In the genomic region with DNA sequence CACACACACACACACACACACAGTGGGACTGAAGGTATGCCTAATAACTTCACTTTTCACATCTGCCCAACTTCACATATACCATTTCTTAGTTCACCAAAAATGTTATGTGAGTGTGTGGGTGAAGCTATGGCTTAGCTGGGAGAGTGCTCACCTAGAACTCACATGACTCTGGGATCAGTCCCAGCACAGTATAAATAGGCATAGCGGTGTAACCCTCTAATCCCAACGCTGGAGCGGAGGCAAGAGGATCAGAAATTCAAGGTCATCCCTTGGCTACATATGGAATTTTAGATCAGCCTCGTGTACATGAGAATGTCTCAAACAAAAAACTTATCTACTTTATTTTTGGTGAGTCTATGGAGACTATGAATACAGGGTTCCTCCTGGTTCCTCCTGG, we compare ENCODE assay signal across 18 mouse cellular contexts.
DNase-seq lines count a peak whose midpoint lies in the region; ATAC-seq and TF ChIP-seq lines count a peak whose summit lies in the region.
"Had no signal": no experiment of that assay in that cellular context is flagged by ENCODE, and none has a peak within 500 bp of the region (broad histone marks: within the 10 kb centered on the region; RNA-seq: fewer than 3 reads in every experiment).

No protein-coding gene starts in this region.

- no peak overlapping the region for H3K9ac ChIP-seq in liver, adult 2 months (ENCODE audit: low read depth, low read length)
- H3K9ac ChIP-seq in liver, embryonic 12.5 days = no peak overlapping the region
- H3K9ac ChIP-seq in heart, embryonic 13.5 days = no peak overlapping the region
- H3K9ac ChIP-seq: embryonic facial prominence, embryonic 15.5 days; hindbrain, embryonic 15.5 days; intestine, embryonic 15.5 days; limb, embryonic 13.5 days; stomach, embryonic 15.5 days had no signal

- no peak for ATAC-seq in liver, embryonic 12.5 days
- ATAC-seq in heart, embryonic 13.5 days (ENCODE audit: extremely low read depth, insufficient number of reproducible peaks, low FRiP score, low TSS enrichment) = no peak
- ATAC-seq: CD4-positive, CD25-positive, alpha-beta regulatory T cell, adult 4 months; forebrain, embryonic 16.5 days; intestine, embryonic 15.5 days had no signal

- TF ChIP-seq CTCF in gastrocnemius, adult 2 months (IDR thresholded peaks at IDR 0.05) = no peak
- TF ChIP-seq CTCF in liver, adult 2 months (IDR thresholded peaks at IDR 0.05; ENCODE audit: low read depth, low read length) = no peak

- no peak overlapping the region; the same call in 1 of the 2 replicates for H3K4me3 ChIP-seq in gastrocnemius, adult 2 months
- H3K4me3 ChIP-seq in liver, adult 2 months (ENCODE audit: insufficient read depth, low read depth, low read length) = no peak overlapping the region
- H3K4me3 ChIP-seq in liver, embryonic 12.5 days = no peak overlapping the region
- H3K4me3 ChIP-seq in heart, embryonic 13.5 days = no peak overlapping the region
- no peak overlapping the region for H3K4me3 ChIP-seq in myocyte
- H3K4me3 ChIP-seq: embryonic facial prominence, embryonic 15.5 days; hindbrain, embryonic 15.5 days; intestine, embryonic 15.5 days; limb, embryonic 13.5 days; stomach, embryonic 15.5 days had no signal

- H3K4me1 ChIP-seq in liver, adult 2 months (ENCODE audit: control insufficient read depth, insufficient read depth, low read length) = peaks cover 34% of the 10 kb centered on the region
- peaks cover 26% of the 10 kb centered on the region for H3K4me1 ChIP-seq in liver, embryonic 12.5 days
- H3K4me1 ChIP-seq in heart, embryonic 13.5 days = peaks cover 69% of the 10 kb centered on the region
- H3K4me1 ChIP-seq: limb, embryonic 13.5 days had no signal

- no peak for TF ChIP-seq POLR2A in liver, adult 2 months (IDR thresholded peaks at IDR 0.05; ENCODE audit: extremely low read depth, insufficient read depth, low read length)
- no peak for TF ChIP-seq POLR2A in myocyte (IDR thresholded peaks at IDR 0.05; ENCODE audit: insufficient read length, low read depth)

- H3ac ChIP-seq in myocyte (ENCODE audit: control insufficient read depth, insufficient read length) = no peak overlapping the region

- intact Hi-C loops in gastrocnemius, adult 2 months (cut with DNase I) = loop anchor here (1.0 kb wide), 1 partner anchor 36 kb away; no protein-coding TSS in a partner anchor
- intact Hi-C loops in gastrocnemius, postnatal 36 days (cut with DNase I) = loop anchor here (5.0 kb wide), 1 partner anchor 36 kb away; no protein-coding TSS in a partner anchor
- intact Hi-C loops in left cerebral cortex, postnatal 36 days (cut with DNase I) = no loop called here
- intact Hi-C loops in left cerebral cortex, postnatal 14 days (cut with DNase I) = no loop called here

- 53% methylated on average over 4 of the region's 4 CpGs for WGBS in liver, adult 2 months
- WGBS in liver, embryonic 12.5 days (ENCODE audit: insufficient replicate concordance) = 74% methylated on average over 4 of the region's 4 CpGs
- WGBS in heart, embryonic 13.5 days = 49% methylated on average over 4 of the region's 4 CpGs

- peak; percentile 55 for DNase-seq in gastrocnemius, adult 2 months
- DNase-seq in gastrocnemius, postnatal 36 days = no peak
- DNase-seq in liver, adult 2 months (ENCODE audit: extremely low read depth, low read depth, low spot score) = no peak
- DNase-seq in left cerebral cortex, postnatal 36 days (ENCODE audit: low spot score in 2 of 2) = no peak
- no peak for DNase-seq in left cerebral cortex, postnatal 14 days (ENCODE audit: low spot score in 2 of 2)
- DNase-seq: thymus, adult 18-20 months; thymus, postnatal 4 days had no signal

- peaks cover 2% of the 10 kb centered on the region; the same call in 1 of the 2 replicates for H3K36me3 ChIP-seq in liver, adult 2 months (ENCODE audit: control insufficient read depth, insufficient read depth, low read length)
- no peaks in the 10 kb centered on the region for H3K36me3 ChIP-seq in liver, embryonic 12.5 days
- no peaks in the 10 kb centered on the region for H3K36me3 ChIP-seq in heart, embryonic 13.5 days
- H3K36me3 ChIP-seq in myocyte (ENCODE audit: control insufficient read depth, insufficient read depth) = no peaks in the 10 kb centered on the region
- H3K36me3 ChIP-seq: embryonic facial prominence, embryonic 15.5 days; hindbrain, embryonic 15.5 days; intestine, embryonic 15.5 days; limb, embryonic 13.5 days; stomach, embryonic 15.5 days had no signal

- H3K27ac ChIP-seq in gastrocnemius, adult 2 months = peak overlapping the region; percentile 92
- peak overlapping the region; percentile 100 for H3K27ac ChIP-seq in liver, adult 2 months (replicated peaks; ENCODE audit: insufficient read depth, low read depth, low read length)
- no peak overlapping the region for H3K27ac ChIP-seq in liver, embryonic 12.5 days
- peak overlapping the region; percentile 91 for H3K27ac ChIP-seq in heart, embryonic 13.5 days (replicated peaks)
- H3K27ac ChIP-seq: intestine, embryonic 15.5 days; limb, embryonic 13.5 days; stomach, embryonic 15.5 days had no signal

- no peak overlapping the region for H3K4me2 ChIP-seq in liver, embryonic 12.5 days
- no peak overlapping the region for H3K4me2 ChIP-seq in heart, embryonic 13.5 days
- peak overlapping the region; percentile 70 for H3K4me2 ChIP-seq in myocyte (ENCODE audit: low read depth)
- H3K4me2 ChIP-seq: limb, embryonic 13.5 days; stomach, embryonic 15.5 days had no signal

- no peaks in the 10 kb centered on the region for H3K27me3 ChIP-seq in liver, adult 2 months (ENCODE audit: control insufficient read depth, insufficient read depth, low read length)
- H3K27me3 ChIP-seq in liver, embryonic 12.5 days (replicated peaks) = no peaks in the 10 kb centered on the region
- H3K27me3 ChIP-seq in heart, embryonic 13.5 days (replicated peaks) = no peaks in the 10 kb centered on the region
- H3K27me3 ChIP-seq in myocyte (ENCODE audit: control insufficient read depth, insufficient read depth, insufficient read length) = no peaks in the 10 kb centered on the region
- H3K27me3 ChIP-seq: embryonic facial prominence, embryonic 15.5 days; hindbrain, embryonic 15.5 days; intestine, embryonic 15.5 days; limb, embryonic 13.5 days; Patski; stomach, embryonic 15.5 days had no signal

- H3K79me2 ChIP-seq in liver, adult 2 months (ENCODE audit: control insufficient read depth, insufficient read depth, low read length) = peaks cover 28% of the 10 kb centered on the region
- peaks cover 14% of the 10 kb centered on the region for H3K79me2 ChIP-seq in myocyte (ENCODE audit: control insufficient read depth, insufficient read depth)

- no peaks in the 10 kb centered on the region for H3K9me3 ChIP-seq in liver, embryonic 12.5 days (replicated peaks)
- no peaks in the 10 kb centered on the region for H3K9me3 ChIP-seq in heart, embryonic 13.5 days
- H3K9me3 ChIP-seq: embryonic facial prominence, embryonic 15.5 days; hindbrain, embryonic 15.5 days; intestine, embryonic 15.5 days; limb, embryonic 13.5 days; stomach, embryonic 15.5 days had no signal

TF ChIP-seq in myocyte, 11 proteins besides CTCF, POLR2A, EP300 and RAD21:
- no peak for TF ChIP-seq MYOG (IDR thresholded peaks at IDR 0.05; ENCODE audit: control insufficient read depth in 1 of 3, insufficient read depth in 1 of 3, insufficient read length in 2 of 3, low read depth in 2 of 3)
- no peak for TF ChIP-seq TCF3 (IDR thresholded peaks at IDR 0.05; ENCODE audit: insufficient read length, low read depth)
- TF ChIP-seq E2F4 (IDR thresholded peaks at IDR 0.05; ENCODE audit: insufficient read depth) = no peak
- TF ChIP-seq MAX (IDR thresholded peaks at IDR 0.05; ENCODE audit: low read depth) = no peak
- no peak for TF ChIP-seq TCF12 (IDR thresholded peaks at IDR 0.05; ENCODE audit: insufficient read depth, poor library complexity, severe bottlenecking)
- TF ChIP-seq REST (IDR thresholded peaks at IDR 0.05; ENCODE audit: insufficient read depth, insufficient read length) = no peak
- TF ChIP-seq CEBPB (IDR thresholded peaks at IDR 0.05; ENCODE audit: insufficient read depth, poor library complexity, severe bottlenecking) = no peak
- no peak for TF ChIP-seq USF1 (IDR thresholded peaks at IDR 0.05; ENCODE audit: low read depth)
- no peak for TF ChIP-seq MYOD1 (IDR thresholded peaks at IDR 0.05; ENCODE audit: control insufficient read depth in 1 of 3, insufficient read length in 2 of 3, low read depth in 2 of 3)
- TF ChIP-seq SRF (IDR thresholded peaks at IDR 0.05; ENCODE audit: control insufficient read depth, insufficient read length, low read depth) = no peak
- no peak for TF ChIP-seq POLR2AphosphoS2 (IDR thresholded peaks at IDR 0.05; ENCODE audit: insufficient read length, low read depth)

Comparison
In these comparisons a context has a peak if more than half of its experiments do, and no peak if none do; other contexts are left out.
1. intact Hi-C loops: an anchor here in gastrocnemius, adult 2 months (1.0 kb wide) and gastrocnemius, postnatal 36 days (5.0 kb wide); none called in left cerebral cortex, postnatal 36 days and left cerebral cortex, postnatal 14 days.